Mouse (Mus musculus) embryonic facial prominence, embryonic 11.5 days (tissue): ENCODE measurements around the gene Slc22a4. TPM values are rescaled to one million over a fixed set of nuclear protein-coding genes. Genes with fewer than 3 reads are reported as not detected.
"Not testable (repeated sequence)": the region's sequence is repeated elsewhere in the genome, so short reads cannot be mapped to it uniquely, and the experiment has no call there.

Experiments used
- ATAC-seq: fragments of 200-750 bp; cut with Nextera tagmentation; replicated peaks from 2 replicates; pipeline ENCODE4 v1.8.0; 2017; ENCODE audit warnings: low read depth; ENCODE audit not compliant: insufficient number of reproducible peaks, low FRiP score, low TSS enrichment
- DNase-seq: peaks from one replicate; pipeline ENCODE4 v3.0.0-alpha.2; 2015; ENCODE audit warnings: low spot score
- H3K27ac ChIP-seq: fragments of 300-500 bp; sonication (generic); replicated peaks from 2 replicates; pipeline ENCODE4 v1.5.1; 2014; ENCODE audit warnings: mild to moderate bottlenecking, low read depth, low read length, control low read depth
- H3K27me3 ChIP-seq: fragments of 300-500 bp; sonication (generic); 2 replicates; pipeline ENCODE4 v1.6.1; 2014; ENCODE audit warnings: mild to moderate bottlenecking, low read length, moderate library complexity, mixed read lengths; ENCODE audit not compliant: control insufficient read depth, insufficient read depth
- H3K36me3 ChIP-seq: fragments of 300-500 bp; sonication (generic); replicated peaks from 2 replicates; pipeline ENCODE4 v1.6.1; 2014; ENCODE audit warnings: low read depth, mild to moderate bottlenecking, low read length, moderate library complexity, mixed read lengths; ENCODE audit not compliant: control insufficient read depth, insufficient read depth
- H3K4me1 ChIP-seq: fragments of 300-500 bp; sonication (generic); 2 replicates; pipeline ENCODE4 v1.6.1; 2014; ENCODE audit warnings: low read length, mixed read lengths; ENCODE audit not compliant: control insufficient read depth, insufficient read depth
- H3K4me2 ChIP-seq: fragments of 300-500 bp; sonication (generic); 2 replicates; pipeline ENCODE4 v1.6.1; 2014; ENCODE audit warnings: low read depth, mild to moderate bottlenecking, control low read depth, low read length, moderate library complexity
- H3K4me3 ChIP-seq: fragments of 300-500 bp; sonication (generic); 2 replicates; pipeline ENCODE4 v1.5.1; 2014; ENCODE audit warnings: low read depth, low read length, control low read depth
- H3K9ac ChIP-seq: fragments of 300-500 bp; sonication (generic); replicated peaks from 2 replicates; pipeline ENCODE4 v1.6.1; 2014; ENCODE audit warnings: mild to moderate bottlenecking, control low read depth, low read length
- H3K9me3 ChIP-seq: fragments of 300-500 bp; sonication (generic); replicated peaks from 2 replicates; pipeline ENCODE4 v1.6.1; 2016; ENCODE audit warnings: mild to moderate bottlenecking, low read length, inconsistent platforms, mixed read lengths; ENCODE audit not compliant: control insufficient read depth
- WGBS: fragments of 180-500 bp; shearing (Covaris S2); extraction: QIAGEN DNeasy Blood & Tissue Kit; methylation state at CpG from one replicate; pipeline ENCODE4 v1.1.7; 2014; 5-methylcytosine and 5-hydroxymethylcytosine counted together
- polyA plus RNA-seq: library from polyadenylated mRNA; unstranded; fragments of >200 nt; fragmentation: Nextera tagmentation; extraction: Ambion mirVana; gene quantifications from 2 replicates; pipeline ENCODE4 v1.2.1, GENCODE M21; 2014

Slc22a4 gene
- polyA plus RNA-seq, 1 experiment from 2014 or later, result 1.4 TPM

- peaks cover 5% of the 10 kb centered on the region for H3K4me1 ChIP-seq
- no peaks in the 10 kb centered on the region for H3K36me3 ChIP-seq
- no peaks in the 10 kb centered on the region for H3K9me3 ChIP-seq
- no peak overlapping the region for H3K4me3 ChIP-seq
- no peak overlapping the region for H3K9ac ChIP-seq
- ATAC-seq (no peak), DNase-seq (no peak)
- H3K4me2 ChIP-seq, result no peak overlapping the region
- 88% methylated on average over 7 of the region's 7 CpGs for WGBS
- no peaks in the 10 kb centered on the region for H3K27me3 ChIP-seq
- H3K27ac ChIP-seq, result no peak overlapping the region
Measured at GRCm38 (mm10) chr11:54053090-54053489, 25.2 kb upstream of the Slc22a4 start.

- DNase-seq, result no peak
- H3K9ac ChIP-seq, result no peak overlapping the region
Measured at GRCm38 (mm10) chr11:54052128-54052527, 24.2 kb upstream of the Slc22a4 start.

GRCm38 (mm10) chr11:54051161-54051560, 23.3 kb upstream of the Slc22a4 start:
- no peak overlapping the region for H3K4me2 ChIP-seq
- H3K4me1 ChIP-seq, result no peaks in the 10 kb centered on the region
- 89% methylated on average over 7 of the region's 7 CpGs for WGBS
- H3K4me3 ChIP-seq, result no peak overlapping the region
- DNase-seq (no peak), ATAC-seq (no peak)
- H3K9ac ChIP-seq, result no peak overlapping the region; the same call in 1 of the 2 replicates
- H3K9me3 ChIP-seq, result no peaks in the 10 kb centered on the region
- no peak overlapping the region for H3K27ac ChIP-seq
- no peaks in the 10 kb centered on the region for H3K36me3 ChIP-seq
- no peaks in the 10 kb centered on the region for H3K27me3 ChIP-seq

More at GRCm38 (mm10) chr11:54052128-54052527, 24.2 kb upstream of the Slc22a4 start:
- ATAC-seq, result no peak
- no peak overlapping the region for H3K4me3 ChIP-seq
- no peaks in the 10 kb centered on the region for H3K9me3 ChIP-seq
- 89% methylated on average over 5 of the region's 5 CpGs for WGBS
- H3K4me1 ChIP-seq, result no peaks in the 10 kb centered on the region
- no peak overlapping the region for H3K27ac ChIP-seq
- no peaks in the 10 kb centered on the region for H3K27me3 ChIP-seq
- no peak overlapping the region for H3K4me2 ChIP-seq
- no peaks in the 10 kb centered on the region for H3K36me3 ChIP-seq

- H3K27me3 ChIP-seq, result no peaks in the 10 kb centered on the region
- ATAC-seq (no peak), DNase-seq (no peak)
- H3K4me2 ChIP-seq, result no peak overlapping the region
- H3K27ac ChIP-seq, result no peak overlapping the region
- no peaks in the 10 kb centered on the region for H3K36me3 ChIP-seq
- no peaks in the 10 kb centered on the region for H3K4me1 ChIP-seq
- H3K4me3 ChIP-seq, result no peak overlapping the region
- no peaks in the 10 kb centered on the region for H3K9me3 ChIP-seq
- H3K9ac ChIP-seq, result no peak overlapping the region
- WGBS, result 63% methylated on average over 2 of the region's 2 CpGs
Measured at GRCm38 (mm10) chr11:54050205-54050604, 22.3 kb upstream of the Slc22a4 start.

- 95% methylated on average over 6 of the region's 6 CpGs for WGBS
- DNase-seq (no peak), ATAC-seq (no peak)
- H3K4me3 ChIP-seq, result no peak overlapping the region
- H3K4me2 ChIP-seq, result no peak overlapping the region
- H3K9me3 ChIP-seq, result no peaks in the 10 kb centered on the region
- no peaks in the 10 kb centered on the region for H3K27me3 ChIP-seq
- no peak overlapping the region for H3K9ac ChIP-seq
- no peaks in the 10 kb centered on the region for H3K36me3 ChIP-seq
- no peak overlapping the region for H3K27ac ChIP-seq
- H3K4me1 ChIP-seq, result no peaks in the 10 kb centered on the region
Measured at GRCm38 (mm10) chr11:54040676-54041075, 12.8 kb upstream of the Slc22a4 start.

GRCm38 (mm10) chr11:54032872-54033271, 5.0 kb upstream of the Slc22a4 start:
- WGBS, result 100% methylated on average over 1 of the region's 3 CpGs
- not testable (repeated sequence) for ATAC-seq, DNase-seq

GRCm38 (mm10) chr11:54028997-54029396, 1.1 kb upstream of the Slc22a4 start:
- Histone ChIP-seq H3K36me3 (no peaks in the 10 kb centered on the region), H3K9me3 (no peaks in the 10 kb centered on the region), H3K4me1 (no peaks in the 10 kb centered on the region), H3K4me2 (no peak overlapping the region), H3K4me3 (no peak overlapping the region), H3K27me3 (peaks cover 12% of the 10 kb centered on the region), H3K27ac (no peak overlapping the region), H3K9ac (peak overlapping the region; percentile 10; the same call in 1 of the 2 replicates)
- ATAC-seq (no peak), DNase-seq (no peak)
- WGBS, result 77% methylated on average over 4 of the region's 4 CpGs

More at GRCm38 (mm10) chr11:54032872-54033271, 5.0 kb upstream of the Slc22a4 start:
- H3K4me3 ChIP-seq, H3K9me3 ChIP-seq, H3K27me3 ChIP-seq, H3K27ac ChIP-seq, H3K4me2 ChIP-seq, H3K36me3 ChIP-seq, H3K9ac ChIP-seq, H3K4me1 ChIP-seq: not testable (repeated sequence)

GRCm38 (mm10) chr11:54027131-54028043, 503 bp downstream of the Slc22a4 start:
- DNase-seq (no peak), ATAC-seq (no peak)
- Histone ChIP-seq H3K9ac (peak overlapping the region; percentile 56), H3K27ac (no peak overlapping the region), H3K4me3 (peak overlapping the region; percentile 37), H3K27me3 (peaks cover 12% of the 10 kb centered on the region), H3K4me1 (no peaks in the 10 kb centered on the region), H3K4me2 (peak overlapping the region; percentile 73), H3K9me3 (no peaks in the 10 kb centered on the region), H3K36me3 (no peaks in the 10 kb centered on the region)
- WGBS, result 14% methylated on average over 31 of the region's 31 CpGs
